Mouse (Mus musculus): ENCODE measurements around the gene Rbbp5.

- TF ChIP-seq CTCF (IDR thresholded peaks at IDR 0.05; ENCODE audit: borderline replicate concordance, control insufficient read depth, extremely low read depth, insufficient read depth, low read length, poor library complexity) (no peak), POLR2A (IDR thresholded peaks at IDR 0.05; ENCODE audit: control insufficient read depth, extremely low read depth, insufficient read depth, low read length, poor library complexity) (no peak)
These were observed 50.9 kb downstream of the Rbbp5 start for GRCm38 (mm10) chr1:132528071-132528470.
